Mouse (Mus musculus): Measurements from ENCODE around the gene Tcl1b2.
"Not testable (repeated sequence)": the region's sequence is repeated elsewhere in the genome, so short reads cannot be mapped to it uniquely, and the experiment has no call there.

DNA sequence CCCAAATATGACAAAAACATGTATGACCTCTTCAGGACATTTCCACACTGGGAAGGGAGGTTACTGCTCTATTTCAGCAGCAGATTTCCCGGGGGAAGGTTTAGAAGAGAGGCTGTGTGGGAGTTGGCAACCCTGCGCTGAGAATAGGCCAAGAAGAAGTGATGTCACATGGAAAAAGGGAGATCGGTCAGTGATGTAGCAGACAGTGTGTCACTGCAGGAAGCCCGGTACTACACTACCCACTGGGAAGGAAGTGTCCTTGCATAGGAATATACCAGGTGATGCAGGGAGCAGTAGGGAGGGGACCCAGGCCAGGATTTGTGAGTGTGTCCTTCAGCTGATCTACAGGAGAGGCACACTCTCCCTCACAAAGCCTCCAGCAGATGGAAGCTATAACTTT lies 9.5 kb downstream of the Tcl1b2 start:
- TF ChIP-seq POLR2A (IDR thresholded peaks at IDR 0.05; ENCODE audit: borderline replicate concordance, extremely low read depth, insufficient read depth, insufficient read length, poor library complexity, severe bottlenecking); CTCF (IDR thresholded peaks at IDR 0.05; ENCODE audit: borderline replicate concordance, extremely low read depth, insufficient read depth, insufficient read length): not testable (repeated sequence)
